Mouse (Mus musculus) thymus, adult 2 months (tissue): ENCODE data around the gene Sytl4.

Experiments
- CTCF ChIP-seq: fragments of 200-500 bp; IDR thresholded peaks from 2 replicates; pipeline ENCODE4 v1.5.1; 2012; ENCODE audit warnings: mild to moderate bottlenecking, control low read depth, low read length, moderate library complexity, borderline replicate concordance; ENCODE audit not compliant: control insufficient read depth, poor library complexity, insufficient read depth; ENCODE audit errors: extremely low read depth
- POLR2A ChIP-seq: fragments of 200-500 bp; IDR thresholded peaks from 2 replicates; pipeline ENCODE4 v1.6.1; 2012; ENCODE audit warnings: mild to moderate bottlenecking, low read length, control low read depth, moderate library complexity; ENCODE audit not compliant: control insufficient read depth, poor library complexity, insufficient read depth; ENCODE audit errors: extremely low read depth

GRCm38 (mm10) chrX:133947427-133947826, 34.2 kb downstream of the Sytl4 start:
- TF ChIP-seq CTCF (no peak), POLR2A (no peak)
